Mouse (Mus musculus) lung, embryonic 14.5 days (tissue): ENCODE data around the gene Gm527. TPM values are rescaled to one million over a fixed set of nuclear protein-coding genes. Genes with fewer than 3 reads are reported as not detected.

Experiments used
- ATAC-seq: fragments of 200-750 bp; cut with Nextera tagmentation; 2 replicates; pipeline ENCODE4 v1.8.0; 2017; ENCODE audit warnings: mild to moderate bottlenecking, moderate TSS enrichment, moderate library complexity; ENCODE audit not compliant: insufficient read depth
- DNase-seq: peaks from one replicate; pipeline ENCODE4 v3.0.0-alpha.2; 2015
- H3K27ac ChIP-seq: fragments of 300-500 bp; sonication (generic); 2 replicates; pipeline ENCODE4 v1.5.1; 2014; ENCODE audit warnings: low read depth, mild to moderate bottlenecking, moderate library complexity
- H3K27me3 ChIP-seq: fragments of 300-500 bp; sonication (generic); 2 replicates; pipeline ENCODE4 v1.6.1; 2014; ENCODE audit warnings: low read length, control low read depth; ENCODE audit not compliant: insufficient read depth
- H3K36me3 ChIP-seq: fragments of 300-500 bp; sonication (generic); 2 replicates; pipeline ENCODE4 v1.6.1; 2014; ENCODE audit warnings: control low read depth; ENCODE audit not compliant: insufficient read depth
- H3K4me1 ChIP-seq: fragments of 300-500 bp; sonication (generic); 2 replicates; pipeline ENCODE4 v1.6.1; 2014; ENCODE audit warnings: antibody characterized with exemption, control low read depth; ENCODE audit not compliant: insufficient read depth
- H3K4me2 ChIP-seq: fragments of 300-500 bp; sonication (generic); 2 replicates; pipeline ENCODE4 v1.6.1; 2014; ENCODE audit warnings: mild to moderate bottlenecking
- H3K4me3 ChIP-seq: fragments of 300-500 bp; sonication (generic); 2 replicates; pipeline ENCODE4 v1.5.1; 2014; ENCODE audit warnings: low read depth, low read length
- H3K9ac ChIP-seq: fragments of 300-500 bp; sonication (generic); 2 replicates; pipeline ENCODE4 v1.6.1; 2014
- H3K9me3 ChIP-seq: fragments of 300-500 bp; sonication (generic); 2 replicates; pipeline ENCODE4 v1.6.1; 2016; ENCODE audit warnings: low read depth, low read length, control low read depth
- CTCF ChIP-seq: IDR thresholded peaks from 2 replicates; pipeline ENCODE4 v1.5.1; 2016; ENCODE audit warnings: antibody characterized with exemption, low read depth
- WGBS: fragments of 180-500 bp; shearing (Covaris S2); extraction: QIAGEN DNeasy Blood & Tissue Kit; methylation state at CpG from one replicate; pipeline ENCODE4 v1.1.7; 2014; 5-methylcytosine and 5-hydroxymethylcytosine counted together
- polyA plus RNA-seq: library from polyadenylated mRNA; unstranded; fragments of >200 nt; fragmentation: Nextera tagmentation; extraction: Ambion mirVana; gene quantifications from 2 replicates; pipeline ENCODE4 v1.2.1, GENCODE M21; 2014

Gm527 gene
- polyA plus RNA-seq = 1.3 and 1.8 TPM in 2 replicates

DNA sequence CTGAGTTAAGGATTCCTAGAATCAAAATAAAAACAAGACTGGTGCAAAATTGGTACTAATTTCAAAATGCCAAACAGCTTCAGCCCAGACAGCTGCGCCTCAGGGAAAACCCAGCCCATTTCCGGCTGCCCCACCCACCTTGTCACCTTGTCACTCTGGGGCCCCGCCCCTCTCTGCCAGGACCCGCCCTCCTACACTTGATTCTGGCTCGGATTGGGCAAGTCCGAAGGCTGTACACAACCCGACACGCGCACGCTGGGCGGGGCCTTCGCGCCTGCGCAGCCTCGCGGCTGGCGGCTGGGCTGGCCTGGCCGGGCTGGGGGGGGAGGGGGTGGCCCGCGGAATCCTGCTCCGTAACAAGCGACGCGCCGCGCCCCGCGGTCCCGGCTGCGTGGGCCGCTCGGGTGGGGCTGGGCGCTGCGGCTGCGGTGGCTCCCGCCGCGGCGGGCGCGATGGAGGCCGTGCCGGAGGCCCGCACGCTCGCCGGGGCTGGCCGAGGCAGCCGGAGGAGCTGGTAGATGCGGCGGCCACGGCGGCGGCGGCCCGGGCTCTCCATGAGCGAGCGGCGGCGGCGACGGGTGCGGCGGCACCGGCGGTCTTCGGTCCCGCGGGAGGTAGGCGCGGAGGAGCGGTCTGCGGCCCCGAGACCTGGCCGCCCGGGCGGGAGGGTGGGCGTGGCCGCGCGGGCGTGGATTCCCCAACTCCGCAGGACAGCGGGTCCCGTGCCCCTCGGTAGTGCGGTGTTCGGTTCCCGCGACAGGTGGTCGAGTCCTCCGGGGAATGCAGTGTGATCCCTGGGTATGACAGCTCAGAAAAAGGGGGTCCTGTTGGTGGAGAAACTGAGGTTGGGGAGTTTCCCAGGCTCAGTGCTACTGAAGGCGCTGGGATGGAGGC is at the start of gene Gm527:
Gm527 (plus strand) TSS at position 329 of the 894 bp plus-strand sequence.
- under 1% methylated on average over 71 of the region's 93 CpGs for WGBS

DNA sequence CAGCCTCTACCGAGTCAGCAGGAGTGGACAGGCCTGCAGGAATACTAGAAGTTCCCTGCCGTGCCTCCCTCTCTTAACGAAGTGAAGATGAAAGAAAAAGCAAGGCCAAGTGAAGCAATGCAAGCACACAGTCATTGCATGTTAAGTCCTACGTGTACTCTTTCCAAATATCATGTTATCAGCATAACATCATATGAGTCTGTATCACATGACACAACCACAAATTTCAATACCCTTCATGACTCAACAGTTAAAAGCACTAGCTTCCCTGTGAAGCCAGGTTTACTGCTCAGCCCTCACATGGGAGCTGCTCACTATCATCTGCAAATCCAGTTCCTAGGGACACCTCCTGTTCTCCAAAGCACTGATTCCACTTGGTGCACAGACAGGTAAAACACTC is 46.6 kb upstream of the Gm527 start:
- Histone ChIP-seq H3K4me3 (no peak overlapping the region), H3K36me3 (no peaks in the 10 kb centered on the region), H3K9me3 (no peaks in the 10 kb centered on the region), H3K27me3 (no peaks in the 10 kb centered on the region), H3K4me2 (no peak overlapping the region), H3K9ac (no peak overlapping the region), H3K4me1 (no peaks in the 10 kb centered on the region), H3K27ac (no peak overlapping the region)
- no peak for TF ChIP-seq CTCF
- DNase-seq = no peak
- ATAC-seq = no peak
- WGBS = 50% methylated on average over 4 of the region's 4 CpGs

More for the DNA sequence above, at the start of gene Gm527:
- TF ChIP-seq CTCF = no peak
- H3K9me3 ChIP-seq = no peaks in the 10 kb centered on the region
- peak; percentile 100 for ATAC-seq
- H3K9ac ChIP-seq = peak within 1 kb of the TSS; percentile 70
- no peaks in the 10 kb centered on the region for H3K36me3 ChIP-seq
- DNase-seq = peak; percentile 98
- H3K27ac ChIP-seq = no peak within 1 kb of the TSS
- peak within 1 kb of the TSS; percentile 88 for H3K4me2 ChIP-seq
- H3K27me3 ChIP-seq = no peaks in the 10 kb centered on the region
- H3K4me3 ChIP-seq = peak within 1 kb of the TSS; percentile 73
- no peaks in the 10 kb centered on the region for H3K4me1 ChIP-seq

DNA sequence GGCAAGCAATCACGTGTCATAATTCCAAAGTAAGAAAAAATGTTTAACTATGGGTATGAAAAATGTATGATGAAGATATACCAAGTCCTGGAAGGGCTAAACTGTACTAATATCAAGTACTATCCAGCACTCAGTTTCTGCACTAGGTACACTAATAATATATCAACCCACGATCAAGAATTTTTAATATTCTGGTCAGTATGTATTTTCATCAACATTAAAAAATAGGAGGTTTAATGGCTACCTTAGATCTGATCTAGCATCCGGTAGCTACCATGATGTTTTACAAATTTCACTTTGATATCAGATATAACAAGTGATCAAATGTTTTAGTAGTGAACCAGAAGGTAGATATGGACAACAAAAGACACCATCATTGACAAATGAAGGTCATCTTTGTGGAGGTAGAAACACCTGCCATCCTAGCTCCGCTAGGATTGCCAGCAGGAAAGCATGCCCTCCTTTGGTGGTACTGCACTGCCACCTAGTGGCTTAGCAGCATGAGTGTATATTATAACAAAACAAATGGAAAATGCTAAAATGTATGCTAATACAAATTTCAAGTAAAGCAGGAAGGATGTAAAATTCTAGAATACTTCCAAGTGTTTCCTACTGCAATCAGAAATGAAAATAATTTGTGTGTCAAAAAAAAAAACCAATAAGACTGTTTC is 20.5 kb upstream of the Gm527 start:
- WGBS = 34% methylated on average over 4 of the region's 4 CpGs

DNA sequence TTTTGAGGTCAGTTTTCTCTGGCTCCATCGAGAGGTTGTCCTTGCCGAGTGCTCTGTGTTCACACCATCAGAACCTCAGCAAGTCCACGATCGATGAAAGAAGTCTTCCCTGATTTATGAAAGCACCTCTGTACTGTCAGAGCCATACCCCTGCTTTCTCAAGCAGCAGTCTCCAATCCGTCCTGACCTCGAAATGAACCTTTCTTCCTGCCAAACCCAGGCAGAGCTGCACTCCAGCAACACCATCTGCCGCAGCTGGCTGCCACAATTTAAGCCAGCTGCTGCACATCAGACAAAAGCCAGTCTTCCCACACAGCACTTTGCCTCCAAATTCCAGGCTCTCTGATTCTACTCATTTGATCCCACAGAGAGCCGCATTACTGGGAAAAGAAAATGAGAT is 15.2 kb upstream of the Gm527 start:
- Histone ChIP-seq H3K36me3 (no peaks in the 10 kb centered on the region), H3K4me2 (peak overlapping the region; percentile 37; the same call in 1 of the 2 replicates), H3K9ac (0 out of 2 replicates have a peak overlapping the region, but pooled peaks have one; percentile 1), H3K27ac (peak overlapping the region; percentile 54), H3K27me3 (no peaks in the 10 kb centered on the region), H3K4me3 (no peak overlapping the region), H3K9me3 (no peaks in the 10 kb centered on the region), H3K4me1 (no peaks in the 10 kb centered on the region; the same call in 1 of the 2 replicates)
- 19% methylated on average over 8 of the region's 8 CpGs for WGBS
- TF ChIP-seq CTCF = no peak
- DNase-seq (peak; percentile 92), ATAC-seq (peak; percentile 94)

More for the DNA sequence above, 20.5 kb upstream of the Gm527 start:
- DNase-seq (peak; percentile 82), ATAC-seq (no peak; the same call in 1 of the 2 replicates)
- Histone ChIP-seq H3K4me1 (no peaks in the 10 kb centered on the region), H3K27ac (no peak overlapping the region), H3K4me3 (no peak overlapping the region), H3K36me3 (no peaks in the 10 kb centered on the region), H3K9ac (no peak overlapping the region), H3K4me2 (no peak overlapping the region), H3K27me3 (no peaks in the 10 kb centered on the region), H3K9me3 (no peaks in the 10 kb centered on the region)
- peak; percentile 87 for TF ChIP-seq CTCF

DNA sequence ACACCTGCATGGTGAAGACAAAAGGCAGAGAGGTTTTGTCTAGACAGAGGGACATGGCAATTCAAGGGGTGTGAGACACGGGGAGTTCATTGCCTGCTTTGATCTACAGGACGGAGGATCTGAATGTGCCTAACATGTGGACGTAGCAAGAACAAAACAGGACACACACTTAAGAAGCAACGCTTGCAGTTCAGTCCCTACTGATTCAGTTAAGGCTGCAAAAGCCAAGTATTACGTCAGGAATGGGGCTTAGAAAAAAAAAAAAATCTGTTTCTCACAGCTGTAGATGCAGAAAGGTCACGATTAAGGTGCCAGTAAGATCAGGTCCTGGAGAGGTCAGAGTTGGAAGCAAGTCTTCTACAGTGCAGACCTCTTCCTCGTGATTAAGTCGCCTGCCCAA is 14.5 kb upstream of the Gm527 start:
- no peak overlapping the region; the same call in 1 of the 2 replicates for H3K4me2 ChIP-seq
- ATAC-seq = peak; percentile 7; the same call in 1 of the 2 replicates
- DNase-seq = peak; percentile 18
- no peaks in the 10 kb centered on the region for H3K36me3 ChIP-seq
- WGBS = 33% methylated on average over 8 of the region's 8 CpGs
- H3K9me3 ChIP-seq = no peaks in the 10 kb centered on the region
- peak overlapping the region; percentile 70; the same call in 1 of the 2 replicates for H3K27ac ChIP-seq
- H3K9ac ChIP-seq = no peak overlapping the region
- H3K4me3 ChIP-seq = no peak overlapping the region
- H3K27me3 ChIP-seq = no peaks in the 10 kb centered on the region
- no peaks in the 10 kb centered on the region; the same call in 1 of the 2 replicates for H3K4me1 ChIP-seq
- TF ChIP-seq CTCF = no peak

DNA sequence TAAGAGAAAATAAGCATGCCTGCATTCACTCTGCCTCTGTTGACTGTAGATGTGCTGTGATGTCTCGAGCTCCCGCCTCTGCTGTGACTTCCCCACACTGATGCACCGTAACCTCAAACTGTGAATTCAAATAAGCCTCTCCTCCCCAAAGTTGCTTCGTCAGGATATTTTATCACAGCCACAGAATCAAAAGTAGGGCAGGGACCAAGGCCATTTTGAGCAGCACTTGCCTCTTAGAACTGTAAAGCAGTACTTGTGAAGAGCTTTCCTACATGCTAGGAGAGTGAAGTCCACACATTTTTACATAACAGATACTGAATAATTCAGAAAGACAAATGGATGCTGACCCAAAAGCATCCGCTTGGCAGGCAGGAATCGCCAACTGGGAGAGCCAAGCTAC is 4.7 kb upstream of the Gm527 start:
- 48% methylated on average over 6 of the region's 6 CpGs for WGBS
- TF ChIP-seq CTCF = no peak
- H3K27ac ChIP-seq = no peak overlapping the region
- DNase-seq (no peak), ATAC-seq (no peak)
- H3K4me3 ChIP-seq = no peak overlapping the region
- no peaks in the 10 kb centered on the region for H3K4me1 ChIP-seq
- no peaks in the 10 kb centered on the region for H3K36me3 ChIP-seq
- no peaks in the 10 kb centered on the region for H3K9me3 ChIP-seq
- no peaks in the 10 kb centered on the region for H3K27me3 ChIP-seq
- no peak overlapping the region for H3K9ac ChIP-seq
- H3K4me2 ChIP-seq = no peak overlapping the region

DNA sequence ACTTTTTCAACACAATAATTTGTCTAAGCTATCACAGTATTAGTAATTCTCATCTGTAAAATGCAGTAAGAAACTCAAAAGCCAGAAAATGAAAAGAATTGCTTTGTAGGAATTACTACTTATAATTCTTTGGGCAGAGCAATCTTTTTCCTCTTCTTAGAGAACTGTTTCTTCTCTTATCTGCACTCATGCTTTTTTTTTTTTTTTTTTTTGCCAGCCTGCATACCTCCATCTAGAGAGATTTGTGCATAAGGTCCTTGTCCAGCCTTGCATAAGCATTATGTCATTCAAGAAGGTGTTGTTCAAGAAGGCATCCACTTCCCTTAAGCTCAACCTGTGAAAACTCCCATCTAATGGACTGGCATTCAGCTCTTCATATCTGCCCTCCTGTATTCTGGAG is 971 bp upstream of the Gm527 start:
- H3K9me3 ChIP-seq = no peaks in the 10 kb centered on the region

More for the DNA sequence above, 971 bp upstream of the Gm527 start:
- Histone ChIP-seq H3K4me2 (no peak overlapping the region), H3K4me3 (no peak overlapping the region), H3K4me1 (no peaks in the 10 kb centered on the region), H3K9ac (no peak overlapping the region), H3K27ac (no peak overlapping the region), H3K27me3 (no peaks in the 10 kb centered on the region), H3K36me3 (no peaks in the 10 kb centered on the region)
- TF ChIP-seq CTCF = no peak
- no peak for DNase-seq
- no peak for ATAC-seq
